Mouse (Mus musculus) embryonic facial prominence, embryonic 13.5 days (tissue): ENCODE data around the gene Nme9. TPM values are rescaled to one million over a fixed set of nuclear protein-coding genes. Genes with fewer than 3 reads are reported as not detected.

ENCODE experiments used
- ATAC-seq: fragments of 200-750 bp; cut with Nextera tagmentation; 2 replicates; pipeline ENCODE4 v1.8.0; 2017; ENCODE audit warnings: low read depth; ENCODE audit not compliant: insufficient number of reproducible peaks, insufficient read depth, low FRiP score, low TSS enrichment
- H3K27ac ChIP-seq: fragments of 300-500 bp; sonication (generic); 2 replicates; pipeline ENCODE4 v1.5.1; 2015; ENCODE audit warnings: moderate library complexity, mild to moderate bottlenecking, inconsistent platforms
- H3K27me3 ChIP-seq: fragments of 300-500 bp; sonication (generic); 2 replicates; pipeline ENCODE4 v1.6.1; 2015; ENCODE audit warnings: mild to moderate bottlenecking, inconsistent platforms
- H3K36me3 ChIP-seq: fragments of 300-500 bp; sonication (generic); 2 replicates; pipeline ENCODE4 v1.6.1; 2015; ENCODE audit warnings: mild to moderate bottlenecking, inconsistent platforms
- H3K4me1 ChIP-seq: fragments of 300-500 bp; sonication (generic); 2 replicates; pipeline ENCODE4 v1.6.1; 2015; ENCODE audit warnings: inconsistent platforms
- H3K4me2 ChIP-seq: fragments of 300-500 bp; sonication (generic); 2 replicates; pipeline ENCODE4 v1.6.1; 2015; ENCODE audit warnings: moderate library complexity, mild to moderate bottlenecking, inconsistent platforms
- H3K4me3 ChIP-seq: fragments of 300-500 bp; sonication (generic); 2 replicates; pipeline ENCODE4 v1.5.1; 2015; ENCODE audit warnings: mild to moderate bottlenecking, inconsistent platforms
- H3K9ac ChIP-seq: fragments of 300-500 bp; sonication (generic); 2 replicates; pipeline ENCODE4 v1.6.1; 2015; ENCODE audit warnings: mild to moderate bottlenecking, inconsistent platforms
- H3K9me3 ChIP-seq: fragments of 300-500 bp; sonication (generic); 2 replicates; pipeline ENCODE4 v1.6.1; 2016; ENCODE audit warnings: inconsistent platforms
- WGBS: fragments of 180-500 bp; shearing (Covaris S2); methylation state at CpG from one replicate; pipeline ENCODE4 v1.1.7; 2015; ENCODE audit warnings: mixed read lengths; 5-methylcytosine and 5-hydroxymethylcytosine counted together
- polyA plus RNA-seq: library from polyadenylated mRNA; unstranded; fragments of >200 nt; fragmentation: Nextera tagmentation; extraction: Ambion mirVana; gene quantifications from 2 replicates; pipeline ENCODE4 v1.2.1, GENCODE M21; 2015

Nme9 gene
- polyA plus RNA-seq, 1 experiment from 2014 or later: not detected

DNA sequence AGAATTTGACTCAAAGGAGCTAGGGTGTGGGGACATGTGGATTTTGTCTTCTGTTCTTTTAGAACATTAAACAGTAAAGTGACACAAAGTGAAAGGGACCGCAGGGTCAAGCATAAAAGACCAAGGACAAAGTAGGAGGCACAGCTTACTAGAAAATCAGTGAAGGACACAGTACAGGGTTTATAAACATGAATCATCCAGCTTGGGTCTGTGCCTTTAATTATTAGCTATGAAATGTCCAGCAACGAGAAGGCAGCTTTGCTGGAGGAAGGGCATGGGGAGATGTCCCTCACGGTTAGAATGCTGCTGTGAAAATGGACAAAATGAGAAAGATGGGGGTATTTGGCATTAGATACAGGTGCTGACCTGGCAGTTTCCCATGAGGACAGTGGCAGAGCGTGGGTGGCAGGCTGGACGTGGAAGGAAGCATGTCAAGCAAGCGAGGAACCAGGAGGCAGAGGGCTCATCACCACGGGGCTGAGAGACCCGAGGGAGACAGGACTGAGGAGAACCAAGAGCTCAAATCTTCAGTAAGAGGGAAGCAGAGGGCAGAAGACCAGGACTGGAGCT is 35.9 kb downstream of the Nme9 start:
- Histone ChIP-seq H3K4me3 (no peak overlapping the region), H3K4me2 (no peak overlapping the region), H3K27me3 (no peaks in the 10 kb centered on the region), H3K27ac (no peak overlapping the region), H3K9ac (no peak overlapping the region), H3K4me1 (no peaks in the 10 kb centered on the region), H3K9me3 (no peaks in the 10 kb centered on the region), H3K36me3 (peaks cover 61% of the 10 kb centered on the region)
- no peak for ATAC-seq
- 91% methylated on average over 8 of the region's 8 CpGs for WGBS

DNA sequence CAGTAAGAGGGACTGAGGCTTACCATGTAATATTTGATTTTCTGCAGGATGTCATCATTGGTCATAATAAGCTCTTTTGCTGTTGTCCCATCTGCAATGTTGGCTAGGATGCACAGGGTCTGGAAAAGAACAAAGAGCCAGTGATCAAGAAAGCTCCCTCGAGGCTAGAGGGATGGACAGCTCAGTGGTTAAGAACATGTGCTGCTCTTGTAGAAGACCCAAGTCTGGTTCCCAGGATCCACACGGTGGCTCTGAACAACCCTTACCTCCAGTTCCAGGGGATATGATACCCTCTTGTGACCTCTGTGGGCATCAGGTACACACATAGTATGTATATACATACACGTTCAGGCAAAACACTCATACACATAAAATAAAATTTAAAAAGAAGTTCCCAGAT is 36.6 kb downstream of the Nme9 start:
- Histone ChIP-seq H3K4me1 (no peaks in the 10 kb centered on the region), H3K9ac (no peak overlapping the region), H3K4me2 (no peak overlapping the region), H3K9me3 (no peaks in the 10 kb centered on the region), H3K4me3 (no peak overlapping the region), H3K27me3 (no peaks in the 10 kb centered on the region), H3K27ac (no peak overlapping the region), H3K36me3 (peaks cover 64% of the 10 kb centered on the region)
- ATAC-seq: no peak
- WGBS: 76% methylated on average over 3 of the region's 3 CpGs

DNA sequence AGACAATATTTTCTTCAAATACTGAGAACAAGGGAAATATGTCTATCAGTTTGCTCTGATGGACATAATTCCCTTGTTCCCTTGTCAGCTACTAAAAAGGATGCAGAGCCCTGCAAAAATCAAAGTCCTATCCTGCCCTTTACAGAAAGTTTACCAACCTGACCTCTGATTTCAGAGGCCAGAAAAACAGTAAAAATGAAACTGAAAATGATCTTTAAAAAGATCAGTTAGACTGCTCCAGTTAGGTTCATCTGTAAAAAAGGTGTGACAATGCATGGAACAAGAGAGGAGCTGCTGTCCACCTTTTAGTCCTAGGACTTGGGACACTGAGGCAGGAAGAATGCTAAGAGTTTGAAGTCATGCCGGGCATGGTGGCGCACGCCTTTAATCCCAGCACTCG is 39.8 kb downstream of the Nme9 start:
- H3K4me3 ChIP-seq: no peak overlapping the region
- no peak for ATAC-seq
- no peak overlapping the region for H3K27ac ChIP-seq
- H3K27me3 ChIP-seq: no peaks in the 10 kb centered on the region
- H3K9ac ChIP-seq: no peak overlapping the region
- no peaks in the 10 kb centered on the region for H3K4me1 ChIP-seq
- H3K36me3 ChIP-seq: peaks cover 65% of the 10 kb centered on the region
- 93% methylated on average over 4 of the region's 4 CpGs for WGBS
- H3K4me2 ChIP-seq: no peak overlapping the region
- H3K9me3 ChIP-seq: no peaks in the 10 kb centered on the region

DNA sequence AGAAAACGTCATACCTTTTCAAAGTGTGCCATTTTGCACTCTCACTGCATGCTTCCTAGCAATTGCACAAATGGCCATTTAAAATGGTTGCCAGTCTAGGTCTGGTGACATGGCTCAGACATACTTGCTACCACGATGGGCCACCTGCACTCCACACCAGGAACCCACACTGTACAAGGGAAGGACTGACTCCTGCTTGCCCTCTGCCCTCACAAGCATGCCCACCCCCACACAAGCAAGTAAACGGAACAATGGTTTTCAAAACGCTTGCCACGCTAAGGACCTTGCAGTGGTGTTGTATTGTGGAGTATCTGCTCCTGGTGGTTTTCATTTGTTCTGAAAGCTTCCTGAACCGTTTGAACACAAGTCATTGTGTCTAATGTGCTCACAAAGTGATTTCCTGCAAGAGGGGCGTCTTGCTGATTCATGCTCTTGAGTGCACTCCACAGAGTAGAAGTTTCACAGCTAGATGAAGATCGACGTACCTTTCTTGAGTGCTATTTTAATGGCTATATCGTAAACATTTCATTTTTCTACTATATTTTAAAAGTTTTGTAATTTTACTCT is 41.4 kb downstream of the Nme9 start:
- Histone ChIP-seq H3K27me3 (no peaks in the 10 kb centered on the region), H3K4me2 (no peak overlapping the region), H3K9me3 (no peaks in the 10 kb centered on the region), H3K9ac (no peak overlapping the region), H3K27ac (no peak overlapping the region), H3K36me3 (peaks cover 59% of the 10 kb centered on the region), H3K4me3 (no peak overlapping the region), H3K4me1 (no peaks in the 10 kb centered on the region)
- ATAC-seq: no peak
- 88% methylated on average over 10 of the region's 10 CpGs for WGBS

DNA sequence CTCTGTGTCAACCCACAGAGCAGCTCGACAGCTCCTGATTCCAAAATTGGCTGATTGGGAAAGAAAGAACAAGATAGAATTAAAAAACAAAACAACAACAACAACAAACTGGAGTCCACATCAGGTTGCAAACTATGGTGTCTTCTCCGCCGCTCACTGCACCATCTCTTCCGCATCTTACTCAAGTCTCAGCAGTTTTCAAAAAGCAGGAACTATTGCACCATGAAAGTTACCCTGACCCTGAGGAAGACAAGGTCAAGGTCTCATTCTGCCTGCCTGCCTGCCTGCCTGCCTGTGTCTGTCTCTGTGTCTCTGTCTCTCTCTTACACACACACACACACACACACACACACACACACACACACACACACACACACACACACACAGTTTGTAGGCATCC is 48.1 kb downstream of the Nme9 start:
- no peaks in the 10 kb centered on the region for H3K27me3 ChIP-seq
- peaks cover 38% of the 10 kb centered on the region for H3K36me3 ChIP-seq
- H3K27ac ChIP-seq: no peak overlapping the region
- no peak overlapping the region for H3K9ac ChIP-seq
- WGBS: 93% methylated on average over 4 of the region's 4 CpGs
- H3K4me3 ChIP-seq: no peak overlapping the region
- no peak overlapping the region for H3K4me2 ChIP-seq
- no peak for ATAC-seq
- H3K9me3 ChIP-seq: no peaks in the 10 kb centered on the region
- H3K4me1 ChIP-seq: no peaks in the 10 kb centered on the region

DNA sequence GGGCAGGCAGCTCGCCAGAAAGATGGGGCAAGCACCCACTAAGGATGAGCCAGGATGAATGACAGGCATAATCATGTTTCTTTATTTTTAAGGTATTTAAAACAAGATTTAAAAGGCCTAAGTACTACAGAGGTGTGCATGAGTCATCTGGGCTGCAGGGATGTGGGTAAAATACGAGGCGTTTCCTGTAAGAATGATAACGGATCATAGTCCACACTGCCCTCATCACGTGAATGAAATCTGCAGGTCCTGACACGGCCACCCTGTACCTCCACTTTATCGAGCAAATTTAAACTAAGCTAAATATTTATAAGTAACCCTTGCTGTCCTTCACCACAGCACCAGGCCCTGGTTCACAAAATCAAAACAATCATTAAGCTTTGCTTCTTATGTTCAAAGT is 54.6 kb downstream of the Nme9 start:
- 83% methylated on average over 7 of the region's 7 CpGs for WGBS

More for the DNA sequence above, 54.6 kb downstream of the Nme9 start:
- H3K4me3 ChIP-seq: no peak overlapping the region
- no peaks in the 10 kb centered on the region for H3K27me3 ChIP-seq
- no peak overlapping the region for H3K4me2 ChIP-seq
- no peak overlapping the region for H3K9ac ChIP-seq
- H3K4me1 ChIP-seq: no peaks in the 10 kb centered on the region
- peaks cover 30% of the 10 kb centered on the region for H3K36me3 ChIP-seq
- ATAC-seq: no peak
- no peaks in the 10 kb centered on the region for H3K9me3 ChIP-seq
- no peak overlapping the region for H3K27ac ChIP-seq

Other genes with a start within 250 kb of the Nme9 start
- not detected in 2 replicates for gene Faiml, start 214.2 kb upstream of the Nme9 start, polyA plus RNA-seq
- gene Cep70, start 208.1 kb upstream of the Nme9 start, polyA plus RNA-seq: 40.3 and 51.6 TPM in 2 replicates
- 0.55 and 0.59 TPM in 2 replicates for gene Esyt3, start 92.9 kb upstream of the Nme9 start, polyA plus RNA-seq
- gene Mras, start 14.1 kb upstream of the Nme9 start, polyA plus RNA-seq: 28.3 and 31.2 TPM in 2 replicates
- gene Armc8, start 117.4 kb downstream of the Nme9 start, polyA plus RNA-seq: 21.7 and 23.7 TPM in 2 replicates
- 31.6 and 31.7 TPM in 2 replicates for gene Dbr1, start 124.3 kb downstream of the Nme9 start, polyA plus RNA-seq
- gene A4gnt, start 161.0 kb downstream of the Nme9 start, polyA plus RNA-seq: not detected in 2 replicates
- gene Dzip1l, start 178.0 kb downstream of the Nme9 start, polyA plus RNA-seq: 26.4 and 31.7 TPM in 2 replicates